ENCODE assay signal across 8 mouse cellular contexts in the genomic region with DNA sequence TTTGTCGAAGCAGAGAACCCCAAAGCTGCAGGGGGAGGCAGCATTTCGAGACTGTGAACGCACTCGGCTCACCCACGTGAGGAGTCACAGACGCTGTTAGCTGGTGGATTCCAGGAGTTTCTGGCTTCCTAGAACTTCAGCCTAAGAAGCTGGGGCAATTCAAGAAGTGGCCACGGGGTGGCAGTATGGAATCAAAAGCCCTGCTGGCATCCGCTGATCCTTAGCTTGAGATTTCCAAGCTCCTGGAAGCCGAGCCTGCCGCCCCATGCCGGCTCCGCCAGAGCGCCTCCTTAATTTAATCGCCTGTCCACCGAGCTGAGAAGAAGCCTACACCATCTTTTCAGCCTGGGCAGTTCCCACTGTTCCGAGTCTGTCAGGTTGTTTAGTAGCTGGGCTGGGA.
DNase-seq lines count a peak whose midpoint lies in the region; ATAC-seq lines count a peak whose summit lies in the region.

No protein-coding gene starts in this region.

- ATAC-seq in hindbrain, embryonic 14.5 days (ENCODE audit: low FRiP score): 0 out of 2 replicates have a peak, but pooled peaks have one; percentile 69

- no peak overlapping the region for H3K4me3 ChIP-seq in hindbrain, embryonic 14.5 days (replicated peaks; ENCODE audit: low read length)

- H3K27me3 ChIP-seq in hindbrain, embryonic 14.5 days (ENCODE audit: control insufficient read depth, insufficient read depth, low read length): peaks cover 5% of the 10 kb centered on the region; the same call in 1 of the 2 replicates

- H3K9ac ChIP-seq in hindbrain, embryonic 14.5 days: no peak overlapping the region

- H3K4me1 ChIP-seq in hindbrain, embryonic 14.5 days (replicated peaks; ENCODE audit: control insufficient read depth, insufficient read depth, low read length): peaks cover 19% of the 10 kb centered on the region

- DNase-seq in T-cell, adult 2 months (ENCODE audit: low spot score): peak; percentile 65
- peak; percentile 96 for DNase-seq in cerebellum, postnatal 25 days
- DNase-seq in frontal cortex, postnatal 36 days (ENCODE audit: low spot score in 2 of 2): peak; percentile 95 to 98
- peak; percentile 98 for DNase-seq in hindbrain, embryonic 14.5 days (ENCODE audit: low spot score)
- peak; percentile 95 to 99 for DNase-seq in layer of hippocampus, postnatal 25 days (ENCODE audit: extremely low spot score in 1 of 2, low spot score in 1 of 2)
- DNase-seq in lung, postnatal 4 days: peak; percentile 87 to 91
- peak; percentile 84 for DNase-seq in retina, postnatal 7 days (ENCODE audit: low read depth, low spot score)
- DNase-seq in urinary bladder, adult 18-20 months (ENCODE audit: low spot score in 2 of 2): peak; percentile 80 to 91

- H3K27ac ChIP-seq in hindbrain, embryonic 14.5 days: no peak overlapping the region

- no peaks in the 10 kb centered on the region for H3K36me3 ChIP-seq in hindbrain, embryonic 14.5 days (replicated peaks; ENCODE audit: control insufficient read depth, insufficient read depth)

- no peak overlapping the region for H3K4me2 ChIP-seq in hindbrain, embryonic 14.5 days (replicated peaks)

- no peaks in the 10 kb centered on the region for H3K9me3 ChIP-seq in hindbrain, embryonic 14.5 days (ENCODE audit: control insufficient read depth, low read length)

- WGBS in hindbrain, embryonic 14.5 days: 3% methylated on average over 16 of the region's 16 CpGs
